Mouse (Mus musculus) left cerebral cortex, adult 2 months (tissue): ENCODE results near the gene Rasgef1b. TPM values are rescaled to one million over a fixed set of nuclear protein-coding genes. Genes with fewer than 3 reads are reported as not detected.

Source experiments
- DNase-seq, 2 experiments: peaks; one replicate each; pipeline ENCODE4 v3.0.0; 2021 to 2022; ENCODE audit warnings: low spot score in 2 of 2, mixed read lengths in 1 of 2; ENCODE audit errors: extremely low spot score in 1 of 2
- H3K27ac ChIP-seq: fragments of 200-600 bp; 2 replicates; pipeline ENCODE4 v1.8.1; 2022
- H3K4me3 ChIP-seq: fragments of 200-600 bp; 2 replicates; pipeline ENCODE4 v1.8.1; 2022
- CTCF ChIP-seq: fragments of 200-600 bp; IDR thresholded peaks from 2 replicates; pipeline ENCODE4 v1.8.1; 2022; ENCODE audit warnings: antibody characterized with exemption, mild to moderate bottlenecking, moderate library complexity
- intact Hi-C: fragments of 180-260 bp; cut with DNase I; formaldehyde crosslinking; loops from one replicate; pipeline ENCODE4 v1.15.1; 2025
- total RNA-seq, 2 experiments: library from RNA; stranded (reverse); gene quantifications; 2 replicates each; pipeline ENCODE4 v1.2.3; 2021

Rasgef1b gene
- total RNA-seq, 2 experiments from 2014 or later, result 65.7 to 88.8 TPM

GRCm38 (mm10) chr5:99329065-99329464 is 399.8 kb downstream of the Rasgef1b start:
- DNase-seq, result no peak
- H3K4me3 ChIP-seq, result no peak overlapping the region
- intact Hi-C loops, result no loop called here

GRCm38 (mm10) chr5:99327019-99327418 is 401.8 kb downstream of the Rasgef1b start:
- Histone ChIP-seq H3K4me3 (no peak overlapping the region), H3K27ac (no peak overlapping the region)
- DNase-seq, result no peak
- TF ChIP-seq CTCF, result no peak
- intact Hi-C loops, result no loop called here

More at GRCm38 (mm10) chr5:99329065-99329464, 399.8 kb downstream of the Rasgef1b start:
- H3K27ac ChIP-seq, result no peak overlapping the region
- no peak for TF ChIP-seq CTCF

GRCm38 (mm10) chr5:99325301-99325700 is 403.6 kb downstream of the Rasgef1b start:
- intact Hi-C loops, result no loop called here
- DNase-seq, result no peak
- Histone ChIP-seq H3K27ac (no peak overlapping the region), H3K4me3 (no peak overlapping the region)
- TF ChIP-seq CTCF, result no peak

DNA sequence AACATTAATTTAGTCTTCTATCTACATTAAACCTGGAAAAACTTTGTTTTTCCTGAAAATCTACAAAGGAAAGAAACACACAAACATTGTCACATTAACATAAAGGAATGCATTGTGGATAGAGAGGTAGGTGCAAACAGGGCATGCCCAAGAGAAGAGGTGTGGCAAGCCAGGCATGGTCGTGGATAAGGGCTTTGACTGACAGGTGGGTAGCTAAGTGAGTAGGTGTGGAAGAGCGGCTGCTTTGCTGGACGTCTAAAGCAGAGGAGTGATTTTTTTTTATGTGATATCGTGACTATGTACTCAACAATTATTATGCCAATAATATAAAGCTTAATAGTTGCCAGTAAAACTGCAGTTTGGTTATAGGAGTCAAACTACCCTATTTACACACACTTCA is 408.1 kb downstream of the Rasgef1b start:
- DNase-seq, result no peak
- no peak for TF ChIP-seq CTCF
- H3K27ac ChIP-seq, result no peak overlapping the region
- H3K4me3 ChIP-seq, result no peak overlapping the region
- intact Hi-C loops, result no loop called here

DNA sequence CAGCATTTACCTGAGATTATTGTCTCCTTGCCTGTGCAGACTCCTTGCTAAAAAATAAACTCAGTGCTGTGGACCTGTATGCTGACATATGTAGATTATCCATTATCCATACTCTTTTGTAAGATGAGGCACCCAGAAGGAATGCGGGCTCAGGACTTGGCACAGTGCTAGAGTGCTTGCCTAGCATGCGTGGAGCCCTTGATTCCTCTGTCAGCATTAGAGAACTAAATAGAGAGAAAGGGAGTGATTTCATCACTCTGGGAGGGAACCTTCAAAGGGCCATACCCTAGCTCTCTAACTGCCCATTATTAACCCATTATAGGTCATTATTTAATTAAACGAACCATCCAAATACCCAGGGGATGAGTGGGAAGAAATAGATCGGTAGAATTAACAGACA is 430.9 kb downstream of the Rasgef1b start:
- no peak for TF ChIP-seq CTCF
- no peak overlapping the region for H3K27ac ChIP-seq
- no peak overlapping the region for H3K4me3 ChIP-seq
- DNase-seq, result peak in 1 of 2 experiments; percentile 5
- intact Hi-C loops, result no loop called here

GRCm38 (mm10) chr5:99296348-99296747 is 432.5 kb downstream of the Rasgef1b start:
- intact Hi-C loops, result no loop called here
- Histone ChIP-seq H3K4me3 (no peak overlapping the region), H3K27ac (no peak overlapping the region)
- TF ChIP-seq CTCF, result no peak
- no peak for DNase-seq

GRCm38 (mm10) chr5:99292287-99292851 is 436.5 kb downstream of the Rasgef1b start:
- Histone ChIP-seq H3K4me3 (no peak overlapping the region), H3K27ac (no peak overlapping the region)
- no peak for TF ChIP-seq CTCF
- DNase-seq, result no peak
- intact Hi-C loops, result no loop called here

DNA sequence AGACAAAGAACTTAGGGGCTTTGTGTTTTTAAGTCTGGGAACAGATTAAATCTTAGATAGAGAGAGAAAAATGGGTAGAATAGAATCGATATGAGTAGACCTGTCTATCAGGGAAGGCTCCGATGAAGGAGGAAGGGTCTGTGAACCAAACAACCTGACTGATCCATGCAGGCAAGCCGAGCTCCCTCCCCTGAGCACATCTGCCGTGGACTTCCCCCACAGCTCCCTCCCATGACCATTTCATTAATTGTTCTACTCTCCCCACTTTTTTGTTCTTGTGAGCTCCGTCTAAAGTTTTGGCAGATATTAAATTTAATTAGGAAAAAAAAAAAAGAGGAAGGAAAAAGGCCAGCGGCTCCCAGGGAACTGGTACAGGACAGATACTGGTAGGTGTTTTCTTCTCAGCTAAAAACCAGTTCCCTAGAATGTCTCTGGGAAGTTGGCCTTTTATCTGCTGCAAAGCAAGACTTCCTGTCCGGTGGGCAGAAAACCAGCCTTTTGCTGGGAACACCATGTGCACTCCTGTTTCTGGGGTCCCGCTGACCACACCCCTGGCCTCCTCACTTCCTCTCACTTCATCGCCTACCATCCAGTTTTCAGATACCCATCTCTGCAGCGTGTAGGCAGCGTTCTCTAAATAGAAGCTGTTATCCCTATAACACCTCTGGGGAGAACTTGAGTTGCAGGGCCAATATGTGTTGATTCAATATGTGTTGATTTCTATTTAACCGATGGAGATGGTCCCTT is 437.6 kb downstream of the Rasgef1b start:
- TF ChIP-seq CTCF, result no peak
- Histone ChIP-seq H3K4me3 (no peak overlapping the region), H3K27ac (peak overlapping the region; percentile 3; the same call in 1 of the 2 replicates)
- intact Hi-C loops, result no loop called here
- DNase-seq, result no peak

DNA sequence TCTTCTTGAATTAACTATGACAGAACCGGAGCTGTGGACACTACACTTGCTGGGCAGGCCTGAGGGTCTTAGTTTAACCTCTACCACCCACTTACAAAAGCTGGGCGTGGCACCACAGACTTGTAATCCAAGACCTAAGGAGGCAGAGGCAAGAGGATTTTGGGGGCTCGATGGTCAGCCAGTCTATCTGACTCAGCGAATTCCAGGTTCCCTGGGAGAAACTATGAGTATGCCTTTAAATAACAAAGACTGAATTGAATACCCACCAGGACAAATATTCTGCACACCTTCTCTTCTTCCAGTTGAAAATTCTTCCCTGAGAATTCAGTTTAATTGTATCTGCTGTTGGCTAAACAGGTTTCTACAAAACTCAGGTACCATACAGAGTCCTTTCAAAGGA is 440.6 kb downstream of the Rasgef1b start:
- intact Hi-C loops, result no loop called here
- TF ChIP-seq CTCF, result no peak

GRCm38 (mm10) chr5:99287647-99288185 is 441.1 kb downstream of the Rasgef1b start:
- intact Hi-C loops, result no loop called here
- no peak overlapping the region for H3K4me3 ChIP-seq
- no peak for DNase-seq
- H3K27ac ChIP-seq, result peak overlapping the region; percentile 7; the same call in 1 of the 2 replicates
- TF ChIP-seq CTCF, result no peak

More for the DNA sequence above, 440.6 kb downstream of the Rasgef1b start:
- no peak for DNase-seq
- Histone ChIP-seq H3K4me3 (no peak overlapping the region), H3K27ac (peak overlapping the region; percentile 45; the same call in 1 of the 2 replicates)

DNA sequence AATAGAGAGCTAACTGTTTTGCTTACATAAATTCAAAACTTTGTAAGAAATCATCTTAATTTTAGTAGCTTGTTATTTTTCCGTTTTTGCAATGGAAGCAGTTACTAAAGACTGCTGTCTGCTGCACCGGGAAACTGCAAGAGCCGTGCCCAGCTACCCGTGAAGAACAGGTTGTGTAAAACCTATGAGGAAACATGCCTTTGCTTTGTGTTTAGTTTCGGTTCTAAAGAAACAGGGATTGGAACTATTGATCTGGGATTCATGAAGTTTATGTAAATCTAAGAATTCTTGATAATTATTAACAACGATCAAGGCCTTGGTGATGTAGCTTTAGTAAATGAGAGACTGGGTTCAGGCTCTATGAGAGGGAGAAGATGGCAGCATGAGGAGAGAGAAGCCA is 442.3 kb downstream of the Rasgef1b start:
- TF ChIP-seq CTCF, result no peak
- peak overlapping the region; percentile 65 for H3K27ac ChIP-seq
- no peak overlapping the region for H3K4me3 ChIP-seq
- no peak for DNase-seq
- intact Hi-C loops, result no loop called here

GRCm38 (mm10) chr5:99286024-99286423 is 442.8 kb downstream of the Rasgef1b start:
- no peak for DNase-seq
- intact Hi-C loops, result no loop called here
- no peak for TF ChIP-seq CTCF

More at GRCm38 (mm10) chr5:99286024-99286423, 442.8 kb downstream of the Rasgef1b start:
- no peak overlapping the region for H3K4me3 ChIP-seq
- H3K27ac ChIP-seq, result no peak overlapping the region; the same call in 1 of the 2 replicates
